Mouse (Mus musculus): Measurements from ENCODE around the gene Sardh. TPM values are rescaled to one million over a fixed set of nuclear protein-coding genes. Genes with fewer than 3 reads are reported as not detected.

Sardh gene
- polyA plus RNA-seq, 1 experiment from 2014 or later = 19.8 TPM

- ATAC-seq (ENCODE audit: insufficient read depth, low FRiP score) = peak; percentile 52; the same call in 1 of the 2 replicates
- Histone ChIP-seq H3K4me2 (ENCODE audit: low read depth, low read length) (no peak overlapping the region), H3K27me3 (ENCODE audit: control insufficient read depth, insufficient read depth, low read length) (no peaks in the 10 kb centered on the region), H3K4me3 (replicated peaks; ENCODE audit: low read length) (no peak overlapping the region), H3K9me3 (replicated peaks; ENCODE audit: control insufficient read depth, low read length) (no peaks in the 10 kb centered on the region), H3K4me1 (ENCODE audit: control insufficient read depth, insufficient read depth, low read length) (no peaks in the 10 kb centered on the region; the same call in 1 of the 2 replicates), H3K9ac (ENCODE audit: low read length) (no peak overlapping the region), H3K36me3 (ENCODE audit: control insufficient read depth, insufficient read depth, low read length) (no peaks in the 10 kb centered on the region), H3K27ac (ENCODE audit: low read length) (no peak overlapping the region)
- WGBS = 21% methylated on average over 3 of the region's 3 CpGs
Measured at GRCm38 (mm10) chr2:27235729-27236128, 12.4 kb downstream of the Sardh start.

- Histone ChIP-seq H3K4me1 (ENCODE audit: control insufficient read depth, insufficient read depth, low read length) (no peaks in the 10 kb centered on the region; the same call in 1 of the 2 replicates), H3K36me3 (ENCODE audit: control insufficient read depth, insufficient read depth, low read length) (no peaks in the 10 kb centered on the region), H3K4me2 (ENCODE audit: low read depth, low read length) (no peak overlapping the region), H3K27me3 (ENCODE audit: control insufficient read depth, insufficient read depth, low read length) (no peaks in the 10 kb centered on the region), H3K27ac (ENCODE audit: low read length) (peak overlapping the region; percentile 22; the same call in 1 of the 2 replicates), H3K9me3 (replicated peaks; ENCODE audit: control insufficient read depth, low read length) (no peaks in the 10 kb centered on the region), H3K4me3 (replicated peaks; ENCODE audit: low read length) (no peak overlapping the region), H3K9ac (ENCODE audit: low read length) (no peak overlapping the region)
- WGBS = 24% methylated on average over 7 of the region's 7 CpGs
- ATAC-seq (ENCODE audit: insufficient read depth, low FRiP score) = peak; percentile 38; the same call in 1 of the 2 replicates
Measured at GRCm38 (mm10) chr2:27232376-27232775, 15.8 kb downstream of the Sardh start.

GRCm38 (mm10) chr2:27229481-27230105, 18.5 kb downstream of the Sardh start:
- 79% methylated on average over 2 of the region's 2 CpGs for WGBS
- Histone ChIP-seq H3K27ac (ENCODE audit: low read length) (no peak overlapping the region), H3K4me3 (replicated peaks; ENCODE audit: low read length) (no peak overlapping the region), H3K27me3 (ENCODE audit: control insufficient read depth, insufficient read depth, low read length) (no peaks in the 10 kb centered on the region), H3K9ac (ENCODE audit: low read length) (no peak overlapping the region), H3K9me3 (replicated peaks; ENCODE audit: control insufficient read depth, low read length) (no peaks in the 10 kb centered on the region), H3K4me1 (ENCODE audit: control insufficient read depth, insufficient read depth, low read length) (no peaks in the 10 kb centered on the region; the same call in 1 of the 2 replicates), H3K36me3 (ENCODE audit: control insufficient read depth, insufficient read depth, low read length) (no peaks in the 10 kb centered on the region), H3K4me2 (ENCODE audit: low read depth, low read length) (no peak overlapping the region)
- ATAC-seq (ENCODE audit: insufficient read depth, low FRiP score) = no peak

- H3K4me3 ChIP-seq (replicated peaks; ENCODE audit: low read length) = no peak overlapping the region
- no peaks in the 10 kb centered on the region; the same call in 1 of the 2 replicates for H3K4me1 ChIP-seq (ENCODE audit: control insufficient read depth, insufficient read depth, low read length)
- H3K27ac ChIP-seq (ENCODE audit: low read length) = no peak overlapping the region
- no peak for ATAC-seq (ENCODE audit: insufficient read depth, low FRiP score)
- no peak overlapping the region for H3K9ac ChIP-seq (ENCODE audit: low read length)
- H3K27me3 ChIP-seq (ENCODE audit: control insufficient read depth, insufficient read depth, low read length) = no peaks in the 10 kb centered on the region
- H3K9me3 ChIP-seq (replicated peaks; ENCODE audit: control insufficient read depth, low read length) = no peaks in the 10 kb centered on the region
- no peaks in the 10 kb centered on the region for H3K36me3 ChIP-seq (ENCODE audit: control insufficient read depth, insufficient read depth, low read length)
- 75% methylated on average over 5 of the region's 5 CpGs for WGBS
- no peak overlapping the region for H3K4me2 ChIP-seq (ENCODE audit: low read depth, low read length)
Measured at GRCm38 (mm10) chr2:27228809-27229480, 19.2 kb downstream of the Sardh start.

- Histone ChIP-seq H3K4me2 (ENCODE audit: low read depth, low read length) (no peak overlapping the region), H3K36me3 (ENCODE audit: control insufficient read depth, insufficient read depth, low read length) (no peaks in the 10 kb centered on the region), H3K4me3 (replicated peaks; ENCODE audit: low read length) (no peak overlapping the region), H3K9me3 (replicated peaks; ENCODE audit: control insufficient read depth, low read length) (no peaks in the 10 kb centered on the region), H3K9ac (ENCODE audit: low read length) (no peak overlapping the region), H3K4me1 (ENCODE audit: control insufficient read depth, insufficient read depth, low read length) (no peaks in the 10 kb centered on the region), H3K27ac (ENCODE audit: low read length) (no peak overlapping the region), H3K27me3 (ENCODE audit: control insufficient read depth, insufficient read depth, low read length) (no peaks in the 10 kb centered on the region)
- WGBS = 54% methylated on average over 7 of the region's 7 CpGs
- no peak for ATAC-seq (ENCODE audit: insufficient read depth, low FRiP score)
Measured at GRCm38 (mm10) chr2:27226572-27226971, 21.6 kb downstream of the Sardh start.

GRCm38 (mm10) chr2:27223012-27223421, 25.1 kb downstream of the Sardh start:
- Histone ChIP-seq H3K4me2 (ENCODE audit: low read depth, low read length) (no peak overlapping the region), H3K36me3 (ENCODE audit: control insufficient read depth, insufficient read depth, low read length) (no peaks in the 10 kb centered on the region), H3K4me1 (ENCODE audit: control insufficient read depth, insufficient read depth, low read length) (no peaks in the 10 kb centered on the region), H3K9me3 (replicated peaks; ENCODE audit: control insufficient read depth, low read length) (no peaks in the 10 kb centered on the region), H3K27ac (ENCODE audit: low read length) (no peak overlapping the region), H3K4me3 (replicated peaks; ENCODE audit: low read length) (no peak overlapping the region), H3K27me3 (ENCODE audit: control insufficient read depth, insufficient read depth, low read length) (no peaks in the 10 kb centered on the region), H3K9ac (ENCODE audit: low read length) (no peak overlapping the region)
- ATAC-seq (ENCODE audit: insufficient read depth, low FRiP score) = no peak
- WGBS = 83% methylated on average over 7 of the region's 7 CpGs

GRCm38 (mm10) chr2:27218569-27218968, 29.6 kb downstream of the Sardh start:
- no peaks in the 10 kb centered on the region for H3K9me3 ChIP-seq (replicated peaks; ENCODE audit: control insufficient read depth, low read length)
- H3K4me3 ChIP-seq (replicated peaks; ENCODE audit: low read length) = no peak overlapping the region
- no peak overlapping the region for H3K4me2 ChIP-seq (ENCODE audit: low read depth, low read length)
- H3K27me3 ChIP-seq (ENCODE audit: control insufficient read depth, insufficient read depth, low read length) = no peaks in the 10 kb centered on the region
- H3K36me3 ChIP-seq (ENCODE audit: control insufficient read depth, insufficient read depth, low read length) = no peaks in the 10 kb centered on the region
- H3K4me1 ChIP-seq (ENCODE audit: control insufficient read depth, insufficient read depth, low read length) = no peaks in the 10 kb centered on the region
- no peak for ATAC-seq (ENCODE audit: insufficient read depth, low FRiP score)
- H3K9ac ChIP-seq (ENCODE audit: low read length) = no peak overlapping the region
- H3K27ac ChIP-seq (ENCODE audit: low read length) = no peak overlapping the region
- 84% methylated on average over 8 of the region's 8 CpGs for WGBS

GRCm38 (mm10) chr2:27218121-27218544, 30.0 kb downstream of the Sardh start:
- H3K4me3 ChIP-seq (replicated peaks; ENCODE audit: low read length) = no peak overlapping the region
- H3K4me2 ChIP-seq (ENCODE audit: low read depth, low read length) = no peak overlapping the region
- H3K36me3 ChIP-seq (ENCODE audit: control insufficient read depth, insufficient read depth, low read length) = no peaks in the 10 kb centered on the region
- no peaks in the 10 kb centered on the region for H3K4me1 ChIP-seq (ENCODE audit: control insufficient read depth, insufficient read depth, low read length)
- H3K27me3 ChIP-seq (ENCODE audit: control insufficient read depth, insufficient read depth, low read length) = no peaks in the 10 kb centered on the region
- WGBS = 74% methylated on average over 2 of the region's 2 CpGs
- no peak for ATAC-seq (ENCODE audit: insufficient read depth, low FRiP score)
- H3K9ac ChIP-seq (ENCODE audit: low read length) = no peak overlapping the region
- H3K9me3 ChIP-seq (replicated peaks; ENCODE audit: control insufficient read depth, low read length) = no peaks in the 10 kb centered on the region
- no peak overlapping the region for H3K27ac ChIP-seq (ENCODE audit: low read length)

- Histone ChIP-seq H3K27ac (ENCODE audit: low read length) (no peak overlapping the region), H3K36me3 (ENCODE audit: control insufficient read depth, insufficient read depth, low read length) (no peaks in the 10 kb centered on the region), H3K4me3 (replicated peaks; ENCODE audit: low read length) (no peak overlapping the region), H3K4me2 (ENCODE audit: low read depth, low read length) (no peak overlapping the region), H3K9ac (ENCODE audit: low read length) (no peak overlapping the region), H3K27me3 (ENCODE audit: control insufficient read depth, insufficient read depth, low read length) (no peaks in the 10 kb centered on the region), H3K9me3 (replicated peaks; ENCODE audit: control insufficient read depth, low read length) (no peaks in the 10 kb centered on the region), H3K4me1 (ENCODE audit: control insufficient read depth, insufficient read depth, low read length) (no peaks in the 10 kb centered on the region)
- ATAC-seq (ENCODE audit: insufficient read depth, low FRiP score) = no peak
- 78% methylated on average over 2 of the region's 2 CpGs for WGBS
Measured at GRCm38 (mm10) chr2:27215537-27215936, 32.6 kb downstream of the Sardh start.

Measured in stomach, embryonic 16.5 days (tissue).